Mouse (Mus musculus) ES-E14 (cell line): Measurements from ENCODE around the gene Tfdp2. TPM values are rescaled to one million over a fixed set of nuclear protein-coding genes. Genes with fewer than 3 reads are reported as not detected.

Source experiments
- DNase-seq: peaks from one replicate; pipeline ENCODE4 v3.0.0-alpha.2; 2013; ENCODE audit warnings: low read depth, low spot score
- H3K27ac ChIP-seq: 2 replicates; pipeline ENCODE4 v1.5.1; 2012; ENCODE audit warnings: low read depth, mild to moderate bottlenecking, low read length, moderate library complexity, mixed read lengths; ENCODE audit not compliant: poor library complexity, insufficient read depth, severe bottlenecking
- H3K36me3 ChIP-seq: 2 replicates; pipeline ENCODE4 v1.6.1; 2012; ENCODE audit warnings: mild to moderate bottlenecking, low read length, moderate library complexity, mixed read lengths; ENCODE audit not compliant: control insufficient read depth, poor library complexity, insufficient read depth, severe bottlenecking
- H3K4me1 ChIP-seq, 2 experiments: fragments of 150-350 bp in 1 of 2; sonication (generic) in 1 of 2; 2 replicates each; pipeline ENCODE4 v1.6.1; 2012; ENCODE audit warnings: low read length in 2 of 2, mild to moderate bottlenecking in 1 of 2, mixed read lengths in 1 of 2; ENCODE audit not compliant: control insufficient read depth in 2 of 2, insufficient read depth in 2 of 2, poor library complexity in 1 of 2
- H3K4me3 ChIP-seq, 2 experiments: fragments of 150-350 bp in 1 of 2; sonication (generic) in 1 of 2; 2 replicates each; pipeline ENCODE4 v1.5.1; 2012; ENCODE audit warnings: low read length in 2 of 2, low read depth in 1 of 2, mild to moderate bottlenecking in 1 of 2, mixed read lengths in 1 of 2; ENCODE audit not compliant: insufficient read depth in 1 of 2, poor library complexity in 1 of 2, severe bottlenecking in 1 of 2
- H3K9ac ChIP-seq: 2 replicates; pipeline ENCODE4 v1.6.1; 2012; ENCODE audit warnings: low read depth, mild to moderate bottlenecking, low read length, mixed read lengths; ENCODE audit not compliant: poor library complexity, insufficient read depth, severe bottlenecking
- H3K9me3 ChIP-seq: fragments of 150-350 bp; sonication (generic); 2 replicates; pipeline ENCODE4 v1.6.1; 2012; ENCODE audit warnings: low read depth, mild to moderate bottlenecking, low read length; ENCODE audit not compliant: control insufficient read depth, insufficient read depth
- CHD2 ChIP-seq: IDR thresholded peaks from 2 replicates; pipeline ENCODE4 v1.6.1; 2014; ENCODE audit warnings: mild to moderate bottlenecking, low read depth, low read length, inconsistent platforms
- HCFC1 ChIP-seq: IDR thresholded peaks from 2 replicates; pipeline ENCODE4 v1.6.1; 2012; ENCODE audit warnings: low read length, inconsistent platforms, borderline replicate concordance; ENCODE audit not compliant: insufficient read depth
- MAFK ChIP-seq: IDR thresholded peaks from 2 replicates; pipeline ENCODE4 v1.6.1; 2014; ENCODE audit warnings: mild to moderate bottlenecking, low read depth, low read length, inconsistent platforms; ENCODE audit not compliant: insufficient read depth
- ZC3H11A ChIP-seq: IDR thresholded peaks from 2 replicates; pipeline ENCODE4 v1.6.1; 2012; ENCODE audit warnings: low read depth, mild to moderate bottlenecking, inconsistent platforms, low read length, borderline replicate concordance
- ZNF384 ChIP-seq: IDR thresholded peaks from 2 replicates; pipeline ENCODE4 v1.6.1; 2012; ENCODE audit warnings: low read depth, low read length, inconsistent platforms
- in situ Hi-C, 2 experiments: fragments of 600-800 bp; cut with MboI; formaldehyde crosslinking; loops; one replicate each; pipeline ENCODE4 v1.15.1; 2025; ENCODE audit warnings: low sequenced_read_pairs in 2 of 2, inconsistent platforms in 1 of 2; ENCODE audit not compliant: unreplicated experiment in 2 of 2
- total RNA-seq: library from RNA; depleted of rRNA; stranded (reverse); fragments of 300-350 nt; gene quantifications from 2 replicates; pipeline ENCODE4 v1.2.3, GENCODE M21; 2012

The Tfdp2 gene
- total RNA-seq, 1 experiment = 45.6 TPM

DNA sequence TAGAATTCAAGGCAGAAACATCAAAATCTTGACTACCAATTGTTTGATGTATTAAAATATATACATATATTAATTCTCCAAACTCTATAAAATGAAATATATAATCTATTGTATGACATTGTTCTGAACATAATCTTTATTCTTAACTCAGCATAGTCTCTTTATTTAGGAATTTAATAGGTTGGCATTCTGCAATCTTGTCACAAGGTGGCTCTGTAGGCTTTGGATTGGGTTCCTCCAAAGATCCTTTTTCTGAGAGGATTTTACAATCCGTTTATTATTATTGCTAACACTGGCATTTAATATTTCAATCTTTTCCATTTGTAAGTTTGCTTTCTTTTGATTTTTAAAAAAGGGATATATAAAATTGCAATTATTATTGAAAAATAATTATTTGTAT is 88.8 kb downstream of the Tfdp2 start:
- in situ Hi-C loops = no loop called here
- H3K9ac ChIP-seq = no peak overlapping the region
- no peaks in the 10 kb centered on the region for H3K36me3 ChIP-seq
- TF ChIP-seq MAFK (no peak), ZC3H11A (no peak), CHD2 (no peak), ZNF384 (no peak), HCFC1 (no peak)
- no peaks in the 10 kb centered on the region for H3K9me3 ChIP-seq
- H3K4me3 ChIP-seq = no peak overlapping the region
- H3K27ac ChIP-seq = no peak overlapping the region
- no peak for DNase-seq
- no peaks in the 10 kb centered on the region for H3K4me1 ChIP-seq

GRCm38 (mm10) chr9:96292144-96292543 is 96.1 kb downstream of the Tfdp2 start:
- no peak overlapping the region for H3K27ac ChIP-seq
- DNase-seq = no peak
- H3K4me1 ChIP-seq = no peaks in the 10 kb centered on the region
- no peaks in the 10 kb centered on the region for H3K9me3 ChIP-seq
- H3K36me3 ChIP-seq = peaks cover 7% of the 10 kb centered on the region
- no peak overlapping the region for H3K4me3 ChIP-seq
- in situ Hi-C loops = no loop called here
- H3K9ac ChIP-seq = no peak overlapping the region
- TF ChIP-seq MAFK (peak; percentile 91), CHD2 (no peak)

- DNase-seq = no peak
- Histone ChIP-seq H3K9ac (no peak overlapping the region), H3K36me3 (peaks cover 8% of the 10 kb centered on the region), H3K9me3 (no peaks in the 10 kb centered on the region), H3K4me3 (no peak overlapping the region), H3K27ac (no peak overlapping the region), H3K4me1 (no peaks in the 10 kb centered on the region)
- no peak for TF ChIP-seq MAFK
- TF ChIP-seq HCFC1 = no peak
- TF ChIP-seq ZNF384 = no peak
- no peak for TF ChIP-seq CHD2
- no peak for TF ChIP-seq ZC3H11A
- in situ Hi-C loops = no loop called here
Observed at GRCm38 (mm10) chr9:96299324-96300008, 103.4 kb downstream of the Tfdp2 start.

GRCm38 (mm10) chr9:96308816-96309215 is 112.7 kb downstream of the Tfdp2 start:
- in situ Hi-C loops = no loop called here
- H3K4me3 ChIP-seq = no peak overlapping the region
- H3K27ac ChIP-seq = no peak overlapping the region
- H3K9ac ChIP-seq = no peak overlapping the region
- H3K9me3 ChIP-seq = no peaks in the 10 kb centered on the region
- DNase-seq = no peak
- TF ChIP-seq ZNF384 (no peak), HCFC1 (no peak)
- peaks cover 6% of the 10 kb centered on the region for H3K36me3 ChIP-seq
- no peaks in the 10 kb centered on the region for H3K4me1 ChIP-seq

DNA sequence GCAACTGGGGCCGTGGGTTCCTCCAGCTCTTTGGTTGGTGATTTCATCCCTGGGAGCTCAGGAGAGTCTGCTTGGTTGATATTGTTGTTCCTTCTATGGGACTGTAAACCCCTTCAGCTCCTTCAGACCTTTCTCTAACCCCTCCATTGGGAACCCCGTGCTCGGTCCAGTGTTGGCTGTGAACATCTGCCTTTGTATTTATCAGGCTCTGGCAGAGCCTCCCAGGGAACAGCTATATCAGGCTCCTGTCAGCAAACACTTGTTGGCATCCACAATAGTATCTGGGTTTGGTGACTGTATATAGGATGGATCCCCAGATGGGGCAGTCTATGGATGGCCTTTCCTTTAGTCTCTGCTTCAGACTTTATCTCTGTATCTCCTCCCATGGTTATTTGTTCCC is 116.0 kb downstream of the Tfdp2 start:
- H3K4me1 ChIP-seq = no peaks in the 10 kb centered on the region
- no peak for DNase-seq
- H3K4me3 ChIP-seq = no peak overlapping the region

More for the DNA sequence above, 116.0 kb downstream of the Tfdp2 start:
- Histone ChIP-seq H3K9me3 (no peaks in the 10 kb centered on the region), H3K27ac (no peak overlapping the region), H3K36me3 (peaks cover 10% of the 10 kb centered on the region), H3K9ac (no peak overlapping the region)
- TF ChIP-seq HCFC1 = no peak
- TF ChIP-seq CHD2 = no peak
- no peak for TF ChIP-seq MAFK
- TF ChIP-seq ZC3H11A = no peak
- TF ChIP-seq ZNF384 = no peak
- in situ Hi-C loops = no loop called here
